Mouse (Mus musculus): ENCODE results near the gene Necap2.

DNA sequence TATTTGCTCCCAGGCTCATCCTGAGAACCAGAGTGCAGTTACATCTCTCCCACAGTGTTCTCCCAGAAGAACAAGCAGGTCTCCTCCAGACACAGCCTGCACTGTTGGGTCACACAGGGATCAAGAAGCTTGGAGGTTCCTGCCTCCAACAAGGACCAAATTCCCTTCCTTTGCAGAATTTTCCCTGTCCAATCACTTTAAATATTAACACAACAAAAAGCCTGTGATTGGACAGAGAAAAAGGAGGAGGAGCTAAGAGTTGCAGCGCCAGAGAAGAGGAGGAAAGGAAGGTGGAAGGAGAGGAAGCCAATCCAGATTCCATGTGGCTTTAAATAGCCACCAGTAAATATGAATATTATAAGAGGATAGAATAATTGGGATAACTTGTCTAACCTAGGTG is 44.9 kb upstream of the Necap2 start:
- TF ChIP-seq CTCF (conservative IDR thresholded peaks at IDR 0.05; ENCODE audit: insufficient read depth, insufficient read length, low read depth, low read length) (no peak), POLR2A (IDR thresholded peaks at IDR 0.05; ENCODE audit: low read depth, low read length) (no peak)
